Mouse (Mus musculus): ENCODE data around the gene Arhgef12.
A peak's percentile ranks its signal among the peaks of the same experiment; 100 is the strongest.
"Not testable (repeated sequence)": the region's sequence is repeated elsewhere in the genome, so short reads cannot be mapped to it uniquely, and the experiment has no call there.

The Arhgef12 gene

GRCm38 (mm10) chr9:43000070-43000469 is 107.0 kb downstream of the Arhgef12 start:
- DNase-seq = peak; percentile 94

DNA sequence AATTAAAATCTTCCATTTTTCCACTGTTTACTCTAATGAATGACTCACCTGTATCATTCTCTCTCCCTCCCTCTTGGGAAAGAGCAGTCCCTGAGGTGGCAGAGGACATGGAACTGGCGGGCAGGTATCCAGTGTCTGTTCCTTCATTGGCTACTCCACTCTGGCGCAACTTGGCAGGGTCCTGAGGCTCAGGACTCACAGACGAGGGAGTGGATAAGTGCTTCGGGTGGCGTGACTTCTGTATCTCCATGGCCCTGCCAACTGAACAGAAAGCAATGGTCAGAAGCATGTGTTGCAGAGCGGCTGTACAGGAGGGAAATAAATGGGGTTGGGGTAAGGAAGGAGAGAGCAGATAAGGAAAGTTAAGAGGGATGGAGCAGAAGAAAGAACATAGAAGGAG is 109.5 kb downstream of the Arhgef12 start:
- no peak for DNase-seq

- no peak for DNase-seq
Measured at GRCm38 (mm10) chr9:42995298-42995697, 111.7 kb downstream of the Arhgef12 start.

- no peak for DNase-seq
Measured at GRCm38 (mm10) chr9:42994708-42995107, 112.3 kb downstream of the Arhgef12 start.

GRCm38 (mm10) chr9:42993659-42994058 is 113.4 kb downstream of the Arhgef12 start:
- DNase-seq = no peak

DNA sequence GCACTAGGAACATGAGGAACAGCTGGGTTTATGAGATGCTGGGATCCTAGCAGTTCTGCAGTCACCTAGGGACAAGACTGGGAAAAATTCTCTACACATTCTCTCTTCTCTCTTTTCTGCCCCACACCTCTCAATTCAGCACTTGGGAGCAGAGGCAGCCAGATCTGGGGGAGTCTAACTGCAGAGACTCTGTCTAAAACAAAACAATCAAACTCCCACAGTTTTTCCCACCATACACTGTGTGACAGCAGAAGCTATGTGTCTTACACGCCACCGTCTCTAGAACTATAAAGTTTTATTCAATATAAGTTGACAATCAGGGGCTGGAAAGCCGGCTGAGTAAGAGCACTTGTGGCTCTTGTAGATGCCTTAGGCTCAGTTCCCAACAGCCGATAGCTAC is 119.1 kb downstream of the Arhgef12 start:
- DNase-seq = no peak

- no peak for DNase-seq
Measured at GRCm38 (mm10) chr9:42968894-42969521, 138.0 kb downstream of the Arhgef12 start.

- no peak for DNase-seq
Measured at GRCm38 (mm10) chr9:42967731-42968130, 139.3 kb downstream of the Arhgef12 start.

DNA sequence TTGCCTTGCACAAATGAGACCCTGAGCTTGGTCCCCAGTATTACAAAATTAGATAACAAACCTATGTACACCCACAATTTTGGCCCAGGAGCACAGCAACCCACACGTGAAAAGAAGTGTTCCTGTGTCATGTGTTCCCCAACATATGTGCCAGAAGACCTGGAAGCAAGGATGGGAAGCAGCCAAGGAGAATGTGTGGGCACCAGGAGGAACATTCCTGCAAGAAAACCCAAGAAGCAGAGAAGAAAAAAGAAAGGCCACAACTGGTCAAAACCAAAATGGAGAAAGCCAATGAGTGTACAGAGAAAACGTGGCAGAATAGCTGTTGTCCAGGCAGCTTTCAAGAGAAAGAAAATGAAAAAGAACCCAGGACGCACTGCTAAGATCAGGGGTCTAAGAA is 142.2 kb downstream of the Arhgef12 start:
- DNase-seq = not testable (repeated sequence)

GRCm38 (mm10) chr9:42964366-42964765 is 142.7 kb downstream of the Arhgef12 start:
- DNase-seq = no peak

DNA sequence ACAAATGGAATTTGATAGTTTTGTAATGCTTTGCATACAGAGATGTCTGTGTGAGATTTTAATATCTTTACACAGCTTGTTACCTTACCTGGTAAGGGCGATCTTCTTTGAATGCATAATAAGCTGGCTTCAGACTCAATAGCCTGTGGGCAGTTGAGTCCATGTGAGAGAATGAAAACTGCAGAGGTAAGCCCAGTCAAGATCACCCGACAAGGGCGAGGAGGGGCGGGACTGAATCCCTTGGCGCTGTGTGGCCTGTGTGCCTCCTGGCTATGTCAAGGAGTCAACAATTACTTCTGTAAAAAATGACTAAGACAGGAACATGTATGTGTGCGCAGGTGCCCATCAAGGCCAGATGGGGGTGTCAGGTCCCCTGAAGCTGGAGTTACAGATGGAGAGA is 144.5 kb downstream of the Arhgef12 start:
- DNase-seq = no peak

DNA sequence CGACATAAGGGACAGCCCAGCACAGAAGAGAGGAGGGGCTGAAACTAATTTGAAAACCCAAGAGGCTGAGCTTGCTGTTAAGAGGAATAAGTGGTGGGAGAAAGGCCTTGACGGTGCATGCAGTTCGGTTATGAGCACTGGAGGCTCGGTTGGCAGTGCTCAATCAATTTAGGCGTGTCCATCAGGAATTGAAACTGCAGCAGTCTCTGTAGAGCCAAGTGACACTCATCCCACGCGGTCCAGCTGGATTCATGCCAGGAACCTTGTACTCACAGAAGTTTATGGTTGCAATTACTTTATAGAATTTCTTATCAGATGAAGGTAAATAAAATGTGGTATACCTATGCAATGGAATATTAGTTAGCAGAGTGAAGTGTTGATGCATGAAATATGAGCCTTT is 148.6 kb downstream of the Arhgef12 start:
- DNase-seq = no peak

- no peak for DNase-seq
Measured at GRCm38 (mm10) chr9:42948381-42948780, 158.7 kb downstream of the Arhgef12 start.

GRCm38 (mm10) chr9:42945174-42945573 is 161.9 kb downstream of the Arhgef12 start:
- DNase-seq = no peak

- peak; percentile 89 for DNase-seq
Measured at GRCm38 (mm10) chr9:42944536-42945006, 162.5 kb downstream of the Arhgef12 start.

DNA sequence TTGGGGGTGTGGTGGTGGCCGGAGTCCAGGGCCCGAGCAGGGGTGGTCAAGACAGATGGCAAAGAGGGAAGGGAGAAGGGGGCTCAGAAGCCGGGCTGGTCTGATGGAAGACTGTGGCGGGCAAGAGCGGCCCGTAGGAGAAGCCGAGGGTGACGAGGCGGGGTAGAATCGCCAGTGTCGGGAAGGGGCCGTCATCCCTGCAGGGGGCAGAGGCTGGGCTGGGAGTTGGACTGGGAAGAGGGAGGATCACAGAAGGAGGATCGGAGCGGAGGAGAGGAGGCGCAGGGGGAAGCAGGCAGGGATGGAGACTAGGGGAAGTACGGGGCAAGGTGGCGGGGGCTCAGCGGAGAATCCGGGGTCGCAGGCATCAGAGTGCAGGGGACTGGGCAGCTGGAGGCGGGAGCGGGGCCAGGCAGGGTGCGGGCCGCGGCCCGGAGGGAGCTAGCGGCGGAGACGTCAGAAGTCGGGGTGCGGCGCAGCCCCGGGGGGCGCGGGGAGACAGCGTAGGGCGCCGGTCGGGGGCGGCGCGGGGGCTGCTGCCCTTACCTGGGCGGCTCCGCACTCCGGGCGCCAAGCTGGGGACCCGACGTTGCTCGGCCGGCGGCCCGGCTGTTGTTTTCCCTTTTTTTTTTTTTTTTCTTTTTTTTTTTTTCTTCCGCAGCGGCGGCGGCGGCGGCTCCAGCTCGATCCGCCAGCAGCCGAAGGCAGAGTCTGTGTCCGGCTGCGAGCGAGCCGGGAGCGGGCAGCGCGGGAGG is 163.1 kb downstream of the Arhgef12 start, which contains the start of gene Grik4:
Gene Grik4, minus strand, starts transcription at position 713 of the 755 bp plus-strand sequence.
- no peak for DNase-seq

GRCm38 (mm10) chr9:42943057-42943529 is 163.9 kb downstream of the Arhgef12 start:
- DNase-seq = no peak

GRCm38 (mm10) chr9:42942148-42942547 is 164.9 kb downstream of the Arhgef12 start:
- no peak for DNase-seq

DNA sequence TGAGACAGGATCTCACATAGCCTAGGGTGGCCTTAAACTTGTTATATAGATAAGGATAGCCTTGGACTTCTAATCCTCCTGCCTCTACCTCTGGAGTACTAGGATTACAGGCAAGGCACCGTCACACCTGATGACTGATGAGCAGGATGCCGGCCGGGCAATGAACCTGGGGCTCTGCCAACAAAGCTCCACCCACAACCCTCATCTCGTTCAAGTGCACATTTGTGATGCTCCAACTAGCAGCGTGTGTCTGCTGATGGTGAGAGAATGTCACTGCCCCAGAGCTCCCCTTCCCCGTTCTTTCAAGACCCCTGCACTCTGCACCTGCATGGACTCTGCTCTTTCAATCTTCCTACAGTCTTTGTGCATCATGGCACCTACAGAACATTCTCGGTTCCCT is 174.9 kb downstream of the Arhgef12 start:
- no peak for DNase-seq

GRCm38 (mm10) chr9:42927498-42927897 is 179.5 kb downstream of the Arhgef12 start:
- peak; percentile 19 for DNase-seq

DNA sequence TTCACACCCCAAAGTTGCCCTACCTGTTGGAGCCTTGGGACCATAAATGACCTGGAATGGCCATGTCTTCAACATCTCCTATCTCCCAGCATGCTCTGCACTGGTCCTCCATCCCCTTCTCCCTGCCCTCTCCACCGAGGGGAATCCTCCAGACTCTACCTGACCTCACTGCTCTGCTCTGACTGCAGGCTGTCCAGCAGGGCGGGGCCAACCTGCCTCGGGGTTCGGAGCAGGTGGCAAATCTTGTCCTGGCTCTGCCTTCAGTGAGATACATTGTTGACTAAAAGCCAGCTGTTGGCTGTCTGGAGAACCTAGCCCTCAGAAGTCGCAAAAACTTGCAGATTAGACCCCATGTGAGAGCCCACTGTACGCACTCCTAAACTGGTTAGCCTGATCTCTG is 180.5 kb downstream of the Arhgef12 start:
- DNase-seq = no peak

DNA sequence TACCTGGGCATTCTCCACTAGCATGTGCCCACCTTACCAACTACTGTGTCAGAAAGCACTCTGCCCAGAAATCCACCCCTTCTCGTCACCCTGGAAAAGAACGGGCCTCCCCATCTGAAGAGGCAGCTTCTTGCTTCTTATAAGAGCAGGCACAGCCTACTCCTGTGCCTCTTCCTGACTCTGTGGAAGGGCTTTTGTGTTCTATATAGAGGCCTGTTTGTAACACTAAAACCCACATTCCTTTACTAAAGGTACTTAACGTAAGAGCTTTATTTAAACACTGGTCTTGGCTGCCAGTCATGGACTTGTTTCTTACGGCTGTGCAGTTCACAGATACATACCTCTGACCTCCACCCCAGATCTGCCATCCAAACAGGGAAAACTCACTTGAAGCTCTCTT is 185.2 kb downstream of the Arhgef12 start:
- peak; percentile 3 for DNase-seq

DNA sequence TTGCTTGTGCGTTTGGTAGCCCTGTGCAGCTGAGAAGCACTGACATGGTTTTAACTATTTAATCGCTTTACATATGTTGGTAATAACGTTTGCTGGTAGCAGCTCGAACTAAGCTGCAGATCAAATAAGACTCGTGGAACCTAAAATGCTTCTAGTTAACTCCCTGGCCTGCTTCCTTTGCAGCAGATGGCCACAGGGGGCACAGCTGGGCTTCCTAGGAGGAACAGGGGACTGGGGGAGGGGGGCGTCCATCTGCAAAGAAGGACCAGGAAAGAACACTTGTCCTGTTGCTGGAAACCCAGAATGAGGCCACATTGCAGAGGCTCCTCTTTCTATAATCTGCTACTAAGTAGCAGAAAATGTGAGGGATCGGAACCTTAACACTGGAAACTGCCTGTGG is 186.8 kb downstream of the Arhgef12 start:
- DNase-seq = no peak

DNA sequence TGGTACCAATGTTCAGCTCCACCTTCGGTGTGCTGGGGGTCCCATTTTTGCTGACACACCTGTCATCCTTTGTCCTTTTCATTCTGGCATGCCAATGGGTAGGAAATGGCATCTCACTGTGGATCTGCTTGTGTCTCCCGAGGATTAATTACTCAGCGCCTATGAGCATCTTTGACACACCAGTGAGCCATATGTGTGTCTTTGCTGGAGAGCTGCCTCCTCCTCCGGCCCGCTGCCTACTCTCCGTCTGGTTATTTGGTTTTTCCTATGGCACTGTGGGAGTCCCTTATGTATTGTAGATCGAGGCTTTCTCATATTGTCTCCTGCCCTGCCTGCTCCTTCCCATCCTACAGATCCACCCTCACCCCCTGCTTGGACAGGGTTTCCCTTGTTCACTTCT is 189.1 kb downstream of the Arhgef12 start:
- DNase-seq = no peak

All from lung, postnatal 36 days (tissue).